In genomic region chr19:6117986-6118676, GRCm38 (mm10) we compare ENCODE assay signal across 8 mouse cellular contexts. TPM values are rescaled to one million over a fixed set of nuclear protein-coding genes. Genes with fewer than 3 reads are reported as not detected.
DNase-seq lines count a peak whose midpoint lies in the region; ATAC-seq lines count a peak whose summit lies in the region.

TSS of gene Sac3d1 (minus strand) at chr19:6118650.

- peak; percentile 91 for ATAC-seq in megakaryocyte progenitor cell, adult 5-6 weeks (replicated peaks; ENCODE audit: poor library complexity)

- DNase-seq in adrenal gland, adult (ENCODE audit: inconsistent age in 2 of 2, low spot score in 1 of 2), result peak; percentile 91 to 97
- peak; percentile 96 for DNase-seq in embryo, embryonic 10 days (ENCODE audit: low spot score)
- DNase-seq in gastrocnemius, postnatal 10 days, result peak; percentile 83
- peak; percentile 96 for DNase-seq in induced T-regulatory cell, adult 2 months (ENCODE audit: low read depth)
- peak; percentile 70 to 92 for DNase-seq in left cerebral cortex, adult 9 months (ENCODE audit: low spot score in 2 of 2)
- DNase-seq in right cerebral cortex, postnatal 14 days, result peak; percentile 86
- peak; percentile 95 for DNase-seq in yolk sac, embryonic 10.5 days (ENCODE audit: low spot score)

RNA-seq across cellular contexts. Expression of gene Sac3d1, which starts in this region (rescaled TPM):
- total RNA-seq in gastrocnemius, postnatal 10 days (2021), result 10 to 100 TPM; 12.4 to 13.9 TPM
- total RNA-seq in megakaryocyte progenitor cell, adult 5-6 weeks (2015), result 12.0 and 16.9 TPM in 2 replicates
- total RNA-seq in megakaryocyte progenitor cell, adult 5-6 weeks (2017), result 5.5 and 6.3 TPM in 2 replicates

Comparison
In these comparisons a context has a peak if more than half of its experiments do, and no peak if none do; other contexts are left out.
1. Peak in every context shown above with its lines: DNase-seq and ATAC-seq.